Mouse (Mus musculus): ENCODE measurements around the gene Prkd3. TPM values are rescaled to one million over a fixed set of nuclear protein-coding genes. Genes with fewer than 3 reads are reported as not detected.

The Prkd3 gene
- polyA plus RNA-seq, 1 experiment from 2014 or later, result 19.7 TPM

DNA sequence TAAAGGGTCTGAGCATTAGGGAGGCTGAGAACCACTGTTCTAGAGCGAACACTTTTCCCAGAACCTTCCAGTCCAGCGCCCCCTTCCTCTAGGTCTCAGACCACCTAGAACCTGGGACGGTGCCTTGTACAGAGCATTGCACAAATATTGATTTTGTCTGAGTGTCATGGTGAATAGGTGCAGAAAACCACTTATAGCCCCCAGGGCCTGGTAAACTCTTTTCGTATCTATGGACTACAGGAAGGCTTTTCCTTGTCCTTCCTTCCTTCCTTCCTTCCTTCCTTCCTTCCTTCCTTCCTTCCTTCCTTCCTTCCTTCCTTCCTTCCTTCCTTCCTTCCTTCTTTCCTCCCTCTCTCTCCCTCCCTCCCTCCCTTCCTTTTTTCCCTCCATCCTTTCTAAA lies 31.0 kb upstream of the Prkd3 start, which contains the start of gene Qpct:
Gene Qpct (plus strand): TSS at position 301 of the 400 bp plus-strand sequence.
- H3K36me3 ChIP-seq (ENCODE audit: control insufficient read depth, insufficient read depth, low read length), result no peaks in the 10 kb centered on the region
- peak within 1 kb of the TSS; percentile 88 for H3K4me2 ChIP-seq (ENCODE audit: low read length)
- 71% methylated on average over 4 of the region's 4 CpGs for WGBS
- peak within 1 kb of the TSS; percentile 84 for H3K27ac ChIP-seq (replicated peaks; ENCODE audit: low read depth, low read length)
- peak; percentile 24 for DNase-seq
- 0 out of 2 replicates have a peak, but pooled peaks cover 2% of the 10 kb centered on the region for H3K4me1 ChIP-seq (ENCODE audit: control insufficient read depth, insufficient read depth, low read length)
- H3K27me3 ChIP-seq (ENCODE audit: control insufficient read depth, insufficient read depth, low read length), result no peaks in the 10 kb centered on the region
- H3K9ac ChIP-seq (replicated peaks; ENCODE audit: low read length), result peak within 1 kb of the TSS; percentile 70
- H3K9me3 ChIP-seq (ENCODE audit: control insufficient read depth, low read length), result no peaks in the 10 kb centered on the region
- peak within 1 kb of the TSS; percentile 63 for H3K4me3 ChIP-seq (replicated peaks; ENCODE audit: low read depth, low read length)
- no peak for ATAC-seq (ENCODE audit: low FRiP score, low TSS enrichment)

DNA sequence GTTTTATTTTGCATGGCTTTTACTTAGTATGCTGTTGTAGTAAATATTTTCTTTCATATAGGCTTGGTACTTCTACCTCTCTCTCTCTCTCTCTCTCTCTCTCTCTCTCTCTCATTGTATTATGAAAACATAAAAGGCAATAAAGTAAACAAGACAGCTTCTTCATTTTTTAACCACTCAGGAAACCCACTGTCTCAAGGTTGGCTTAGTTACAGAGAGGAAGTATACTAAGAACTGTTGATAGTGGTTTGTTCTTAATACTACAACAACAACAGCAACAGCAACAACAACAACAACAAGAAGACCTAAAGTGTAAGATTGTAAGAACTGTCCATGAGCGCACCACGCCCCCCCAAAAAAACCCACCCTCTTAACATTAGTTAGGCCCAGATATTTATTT lies 23.1 kb upstream of the Prkd3 start:
- no peak overlapping the region for H3K4me3 ChIP-seq (replicated peaks; ENCODE audit: low read depth, low read length)
- H3K27ac ChIP-seq (replicated peaks; ENCODE audit: low read depth, low read length), result no peak overlapping the region
- H3K9me3 ChIP-seq (ENCODE audit: control insufficient read depth, low read length), result no peaks in the 10 kb centered on the region
- no peak overlapping the region for H3K9ac ChIP-seq (replicated peaks; ENCODE audit: low read length)
- H3K4me2 ChIP-seq (ENCODE audit: low read length), result no peak overlapping the region
- H3K27me3 ChIP-seq (ENCODE audit: control insufficient read depth, insufficient read depth, low read length), result no peaks in the 10 kb centered on the region
- DNase-seq (no peak), ATAC-seq (ENCODE audit: low FRiP score, low TSS enrichment) (no peak)
- WGBS, result 94% methylated on average over 2 of the region's 2 CpGs
- H3K4me1 ChIP-seq (ENCODE audit: control insufficient read depth, insufficient read depth, low read length), result no peaks in the 10 kb centered on the region
- H3K36me3 ChIP-seq (ENCODE audit: control insufficient read depth, insufficient read depth, low read length), result no peaks in the 10 kb centered on the region

DNA sequence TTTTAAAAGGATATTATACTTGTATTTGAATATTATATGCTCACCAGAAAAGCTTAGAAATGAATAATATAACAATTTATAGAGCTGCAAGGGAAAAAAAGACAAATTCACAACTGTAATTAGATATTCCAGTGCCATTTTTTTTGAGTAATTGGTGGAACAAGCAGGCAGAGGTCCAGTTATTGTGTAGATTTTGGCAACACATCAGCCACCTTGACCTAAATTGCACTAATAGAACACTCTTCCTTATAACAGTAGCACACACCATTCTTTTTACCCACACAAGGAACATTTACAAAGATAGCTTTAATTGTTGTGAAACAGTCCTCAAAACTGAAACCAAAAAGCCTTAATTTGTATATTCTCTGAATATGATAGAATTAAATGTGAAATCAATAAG lies 19.0 kb upstream of the Prkd3 start:
- no peak overlapping the region for H3K4me2 ChIP-seq (ENCODE audit: low read length)
- no peaks in the 10 kb centered on the region for H3K9me3 ChIP-seq (ENCODE audit: control insufficient read depth, low read length)
- H3K9ac ChIP-seq (replicated peaks; ENCODE audit: low read length), result no peak overlapping the region
- no peak overlapping the region for H3K4me3 ChIP-seq (replicated peaks; ENCODE audit: low read depth, low read length)
- DNase-seq, result no peak
- no peaks in the 10 kb centered on the region for H3K27me3 ChIP-seq (ENCODE audit: control insufficient read depth, insufficient read depth, low read length)
- no peak overlapping the region for H3K27ac ChIP-seq (replicated peaks; ENCODE audit: low read depth, low read length)
- H3K4me1 ChIP-seq (ENCODE audit: control insufficient read depth, insufficient read depth, low read length), result no peaks in the 10 kb centered on the region
- ATAC-seq (ENCODE audit: low FRiP score, low TSS enrichment), result no peak
- no peaks in the 10 kb centered on the region for H3K36me3 ChIP-seq (ENCODE audit: control insufficient read depth, insufficient read depth, low read length)

DNA sequence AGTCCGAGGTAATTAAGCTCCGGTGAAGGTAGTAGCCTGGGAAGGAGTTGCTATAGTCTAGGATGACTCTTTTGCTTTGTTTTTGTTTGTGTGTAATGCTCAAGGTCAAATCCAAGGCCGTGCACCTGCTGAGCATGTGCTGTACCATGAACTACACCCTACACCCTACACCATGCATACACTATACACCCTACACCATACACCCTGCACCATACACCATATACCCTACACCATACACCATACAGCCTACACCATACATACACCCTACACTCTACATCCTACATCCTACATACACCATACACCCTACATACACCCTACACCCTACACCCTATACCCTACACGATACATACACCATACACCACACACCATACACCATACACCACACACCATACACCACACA lies 12.2 kb upstream of the Prkd3 start:
- Histone ChIP-seq H3K9ac (replicated peaks; ENCODE audit: low read length) (no peak overlapping the region), H3K9me3 (ENCODE audit: control insufficient read depth, low read length) (no peaks in the 10 kb centered on the region), H3K36me3 (ENCODE audit: control insufficient read depth, insufficient read depth, low read length) (no peaks in the 10 kb centered on the region), H3K4me3 (replicated peaks; ENCODE audit: low read depth, low read length) (no peak overlapping the region), H3K27ac (replicated peaks; ENCODE audit: low read depth, low read length) (no peak overlapping the region), H3K4me2 (ENCODE audit: low read length) (no peak overlapping the region), H3K4me1 (ENCODE audit: control insufficient read depth, insufficient read depth, low read length) (no peaks in the 10 kb centered on the region), H3K27me3 (ENCODE audit: control insufficient read depth, insufficient read depth, low read length) (0 out of 2 replicates have a peak, but pooled peaks cover 3% of the 10 kb centered on the region)
- 90% methylated on average over 4 of the region's 4 CpGs for WGBS
- no peak for DNase-seq
- ATAC-seq (ENCODE audit: low FRiP score, low TSS enrichment), result peak; percentile 20; the same call in 1 of the 2 replicates

DNA sequence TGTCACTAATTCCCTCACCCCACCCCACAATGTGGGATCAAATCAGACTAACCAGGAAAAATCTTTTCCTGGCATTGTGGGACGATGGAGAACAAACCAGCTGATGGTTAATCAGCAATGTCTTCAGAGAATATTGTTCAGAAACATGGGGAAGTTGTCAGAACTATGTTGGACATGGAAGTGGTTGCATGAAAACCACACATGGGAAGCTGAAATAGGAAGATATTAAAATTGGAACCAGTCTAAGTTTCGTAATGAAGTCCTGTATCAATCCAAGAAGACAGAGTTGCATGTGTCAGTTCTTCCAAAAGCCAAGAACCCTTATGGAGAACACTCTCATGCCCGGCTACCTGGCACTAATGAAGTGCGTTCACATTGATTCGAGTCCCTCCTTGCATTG lies 11.0 kb upstream of the Prkd3 start:
- WGBS, result 88% methylated on average over 5 of the region's 5 CpGs
- no peak overlapping the region for H3K4me3 ChIP-seq (replicated peaks; ENCODE audit: low read depth, low read length)
- H3K9ac ChIP-seq (replicated peaks; ENCODE audit: low read length), result no peak overlapping the region
- ATAC-seq (ENCODE audit: low FRiP score, low TSS enrichment) (no peak), DNase-seq (no peak)
- H3K4me2 ChIP-seq (ENCODE audit: low read length), result no peak overlapping the region
- H3K27ac ChIP-seq (replicated peaks; ENCODE audit: low read depth, low read length), result no peak overlapping the region
- no peaks in the 10 kb centered on the region for H3K36me3 ChIP-seq (ENCODE audit: control insufficient read depth, insufficient read depth, low read length)
- H3K9me3 ChIP-seq (ENCODE audit: control insufficient read depth, low read length), result no peaks in the 10 kb centered on the region
- no peaks in the 10 kb centered on the region for H3K4me1 ChIP-seq (ENCODE audit: control insufficient read depth, insufficient read depth, low read length)
- H3K27me3 ChIP-seq (ENCODE audit: control insufficient read depth, insufficient read depth, low read length), result 0 out of 2 replicates have a peak, but pooled peaks cover 3% of the 10 kb centered on the region

DNA sequence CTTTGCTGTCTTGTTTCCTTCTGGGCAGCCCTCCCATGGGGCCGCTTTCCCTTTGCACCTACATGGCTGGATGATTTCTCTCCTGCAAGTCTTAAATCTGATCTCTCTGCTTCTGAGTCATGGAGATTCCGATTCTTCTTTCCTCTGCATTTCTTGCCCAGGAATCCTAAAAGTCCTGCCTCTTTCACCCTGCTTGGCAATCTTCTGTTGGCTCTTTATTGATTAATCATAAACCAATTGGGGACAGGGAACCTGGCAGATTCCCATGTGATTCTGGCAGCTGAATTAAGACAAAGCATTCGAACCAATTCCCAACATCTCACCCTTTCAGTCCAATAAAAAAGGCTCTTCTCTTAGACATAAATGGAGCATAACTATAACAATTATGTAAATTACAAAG lies 8.6 kb upstream of the Prkd3 start:
- ATAC-seq (ENCODE audit: low FRiP score, low TSS enrichment) (no peak), DNase-seq (no peak)

DNA sequence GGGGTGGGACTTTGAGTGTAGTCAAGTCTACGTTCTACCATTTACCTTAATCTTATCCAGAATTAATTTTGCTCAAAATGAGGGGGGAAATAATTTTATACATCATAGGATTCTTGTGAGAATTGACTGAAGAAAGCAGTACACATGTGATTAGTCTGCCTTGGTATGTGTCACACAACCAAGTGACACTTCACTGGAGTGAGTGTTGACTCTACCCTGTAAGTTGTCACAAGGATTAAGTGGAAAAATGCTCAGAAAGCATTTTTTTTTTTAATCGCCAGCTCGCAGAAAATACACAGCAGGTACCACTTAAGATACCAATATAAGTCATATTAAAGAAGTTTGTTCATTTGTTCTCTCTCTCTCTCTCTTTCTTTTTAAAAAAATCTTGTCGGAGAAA lies 3.9 kb upstream of the Prkd3 start:
- DNase-seq (no peak), ATAC-seq (ENCODE audit: low FRiP score, low TSS enrichment) (no peak)
- no peaks in the 10 kb centered on the region for H3K9me3 ChIP-seq (ENCODE audit: control insufficient read depth, low read length)
- no peaks in the 10 kb centered on the region; the same call in 1 of the 2 replicates for H3K27me3 ChIP-seq (ENCODE audit: control insufficient read depth, insufficient read depth, low read length)
- H3K27ac ChIP-seq (replicated peaks; ENCODE audit: low read depth, low read length), result no peak overlapping the region
- H3K4me2 ChIP-seq (ENCODE audit: low read length), result no peak overlapping the region
- no peaks in the 10 kb centered on the region for H3K36me3 ChIP-seq (ENCODE audit: control insufficient read depth, insufficient read depth, low read length)
- H3K4me3 ChIP-seq (replicated peaks; ENCODE audit: low read depth, low read length), result no peak overlapping the region
- 78% methylated on average over 4 of the region's 4 CpGs for WGBS
- no peak overlapping the region for H3K9ac ChIP-seq (replicated peaks; ENCODE audit: low read length)
- 0 out of 2 replicates have a peak, but pooled peaks cover 3% of the 10 kb centered on the region for H3K4me1 ChIP-seq (ENCODE audit: control insufficient read depth, insufficient read depth, low read length)

More for the DNA sequence above, 8.6 kb upstream of the Prkd3 start:
- 92% methylated on average over 3 of the region's 3 CpGs for WGBS
- no peak overlapping the region for H3K27ac ChIP-seq (replicated peaks; ENCODE audit: low read depth, low read length)
- H3K9ac ChIP-seq (replicated peaks; ENCODE audit: low read length), result no peak overlapping the region
- no peaks in the 10 kb centered on the region for H3K36me3 ChIP-seq (ENCODE audit: control insufficient read depth, insufficient read depth, low read length)
- no peak overlapping the region for H3K4me2 ChIP-seq (ENCODE audit: low read length)
- H3K9me3 ChIP-seq (ENCODE audit: control insufficient read depth, low read length), result no peaks in the 10 kb centered on the region
- H3K4me1 ChIP-seq (ENCODE audit: control insufficient read depth, insufficient read depth, low read length), result no peaks in the 10 kb centered on the region
- H3K27me3 ChIP-seq (ENCODE audit: control insufficient read depth, insufficient read depth, low read length), result 0 out of 2 replicates have a peak, but pooled peaks cover 3% of the 10 kb centered on the region
- no peak overlapping the region for H3K4me3 ChIP-seq (replicated peaks; ENCODE audit: low read depth, low read length)

DNA sequence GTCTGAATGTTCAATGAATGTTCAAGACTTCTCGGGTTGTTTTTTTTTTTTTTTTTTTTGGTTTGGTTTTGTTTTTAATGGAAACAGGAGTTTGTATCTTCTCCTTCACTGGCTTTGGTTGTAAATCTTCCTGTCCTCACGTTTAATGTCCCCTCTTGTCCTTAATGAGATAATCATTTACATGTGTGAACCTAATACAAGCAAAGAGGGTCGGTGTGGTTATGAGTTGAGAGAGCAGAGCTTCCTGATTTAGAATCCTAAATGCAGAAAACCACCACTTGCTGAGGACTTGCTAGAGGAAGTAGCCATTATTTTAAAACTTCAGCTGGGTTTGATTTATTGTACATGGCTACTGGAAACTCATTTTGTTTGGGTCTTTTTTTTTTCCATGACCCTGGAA lies 2.1 kb upstream of the Prkd3 start:
- Histone ChIP-seq H3K4me3 (replicated peaks; ENCODE audit: low read depth, low read length) (no peak overlapping the region), H3K36me3 (ENCODE audit: control insufficient read depth, insufficient read depth, low read length) (no peaks in the 10 kb centered on the region), H3K9me3 (ENCODE audit: control insufficient read depth, low read length) (no peaks in the 10 kb centered on the region), H3K4me2 (ENCODE audit: low read length) (no peak overlapping the region), H3K4me1 (ENCODE audit: control insufficient read depth, insufficient read depth, low read length) (0 out of 2 replicates have a peak, but pooled peaks cover 8% of the 10 kb centered on the region), H3K9ac (replicated peaks; ENCODE audit: low read length) (no peak overlapping the region), H3K27ac (replicated peaks; ENCODE audit: low read depth, low read length) (no peak overlapping the region), H3K27me3 (ENCODE audit: control insufficient read depth, insufficient read depth, low read length) (no peaks in the 10 kb centered on the region; the same call in 1 of the 2 replicates)
- DNase-seq (no peak), ATAC-seq (ENCODE audit: low FRiP score, low TSS enrichment) (no peak)
- WGBS, result 70% methylated on average over 3 of the region's 3 CpGs

DNA sequence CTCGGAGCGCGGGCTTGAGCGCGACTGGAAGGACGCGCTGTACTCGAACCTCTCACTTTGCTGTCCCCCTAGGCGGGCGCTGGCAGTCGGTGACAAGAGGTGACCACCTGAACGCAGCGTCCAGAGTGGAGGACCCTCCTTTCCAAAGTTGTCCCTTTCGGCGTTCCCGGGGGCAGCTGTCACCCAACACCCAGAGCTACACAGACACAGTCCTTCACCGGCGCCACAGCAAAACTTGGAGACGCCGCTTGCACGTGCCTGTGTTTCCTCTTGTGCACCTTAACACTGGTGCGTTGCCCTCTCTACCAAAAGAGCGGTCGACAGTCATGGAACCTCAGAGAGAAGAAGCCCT lies 344 bp upstream of the Prkd3 start:
- no peak; the same call in 1 of the 2 replicates for ATAC-seq (ENCODE audit: low FRiP score, low TSS enrichment)
- WGBS, result 2% methylated on average over 24 of the region's 24 CpGs
- peak overlapping the region; percentile 65 for H3K9ac ChIP-seq (replicated peaks; ENCODE audit: low read length)
- DNase-seq, result no peak
- H3K36me3 ChIP-seq (ENCODE audit: control insufficient read depth, insufficient read depth, low read length), result no peaks in the 10 kb centered on the region
- peak overlapping the region; percentile 77 for H3K4me2 ChIP-seq (ENCODE audit: low read length)
- peak overlapping the region; percentile 69 for H3K4me3 ChIP-seq (replicated peaks; ENCODE audit: low read depth, low read length)
- H3K27ac ChIP-seq (replicated peaks; ENCODE audit: low read depth, low read length), result peak overlapping the region; percentile 77; the same call in 1 of the 2 replicates
- H3K27me3 ChIP-seq (ENCODE audit: control insufficient read depth, insufficient read depth, low read length), result no peaks in the 10 kb centered on the region; the same call in 1 of the 2 replicates
- H3K4me1 ChIP-seq (ENCODE audit: control insufficient read depth, insufficient read depth, low read length), result 0 out of 2 replicates have a peak, but pooled peaks cover 8% of the 10 kb centered on the region
- H3K9me3 ChIP-seq (ENCODE audit: control insufficient read depth, low read length), result no peaks in the 10 kb centered on the region
